Mouse (Mus musculus): Measurements from ENCODE around the gene Itga8. TPM values are rescaled to one million over a fixed set of nuclear protein-coding genes. Genes with fewer than 3 reads are reported as not detected.
A peak's percentile ranks its signal among the peaks of the same experiment; 100 is the strongest.

The Itga8 gene
- polyA plus RNA-seq, 1 experiment from 2014 or later, result 5.3 TPM

- no peaks in the 10 kb centered on the region for H3K27me3 ChIP-seq (ENCODE audit: low read depth, poor library complexity, severe bottlenecking)
- H3K4me3 ChIP-seq, result no peak overlapping the region
- no peaks in the 10 kb centered on the region for H3K4me1 ChIP-seq
- DNase-seq (ENCODE audit: low spot score), result no peak
- WGBS, result 80% methylated on average over 2 of the region's 2 CpGs
- H3K27ac ChIP-seq (replicated peaks), result no peak overlapping the region
- no peaks in the 10 kb centered on the region for H3K36me3 ChIP-seq
- H3K9me3 ChIP-seq (replicated peaks), result no peaks in the 10 kb centered on the region
Observed at GRCm38 (mm10) chr2:12108306-12108705, 193.4 kb downstream of the Itga8 start.

- 77% methylated on average over 2 of the region's 2 CpGs for WGBS
- Histone ChIP-seq H3K27me3 (ENCODE audit: low read depth, poor library complexity, severe bottlenecking) (no peaks in the 10 kb centered on the region), H3K9me3 (replicated peaks) (no peaks in the 10 kb centered on the region), H3K4me1 (no peaks in the 10 kb centered on the region), H3K27ac (replicated peaks) (no peak overlapping the region), H3K36me3 (no peaks in the 10 kb centered on the region), H3K4me3 (no peak overlapping the region)
- no peak for DNase-seq (ENCODE audit: low spot score)
Observed at GRCm38 (mm10) chr2:12107265-12107664, 194.5 kb downstream of the Itga8 start.

GRCm38 (mm10) chr2:12103183-12103582 lies 198.5 kb downstream of the Itga8 start:
- Histone ChIP-seq H3K36me3 (no peaks in the 10 kb centered on the region), H3K4me3 (no peak overlapping the region), H3K9me3 (replicated peaks) (no peaks in the 10 kb centered on the region), H3K4me1 (no peaks in the 10 kb centered on the region), H3K27ac (replicated peaks) (no peak overlapping the region), H3K27me3 (ENCODE audit: low read depth, poor library complexity, severe bottlenecking) (no peaks in the 10 kb centered on the region)
- no peak for DNase-seq (ENCODE audit: low spot score)
- 84% methylated on average over 1 of the region's 1 CpGs for WGBS

- Histone ChIP-seq H3K36me3 (no peaks in the 10 kb centered on the region), H3K4me3 (no peak overlapping the region), H3K27me3 (ENCODE audit: low read depth, poor library complexity, severe bottlenecking) (no peaks in the 10 kb centered on the region), H3K9me3 (replicated peaks) (no peaks in the 10 kb centered on the region), H3K27ac (replicated peaks) (no peak overlapping the region), H3K4me1 (no peaks in the 10 kb centered on the region)
- 76% methylated on average over 7 of the region's 7 CpGs for WGBS
- no peak for DNase-seq (ENCODE audit: low spot score)
Observed at GRCm38 (mm10) chr2:12092203-12092984, 209.3 kb downstream of the Itga8 start.

- Histone ChIP-seq H3K27ac (replicated peaks) (no peak overlapping the region), H3K27me3 (ENCODE audit: low read depth, poor library complexity, severe bottlenecking) (no peaks in the 10 kb centered on the region), H3K4me1 (no peaks in the 10 kb centered on the region), H3K36me3 (no peaks in the 10 kb centered on the region), H3K9me3 (replicated peaks) (no peaks in the 10 kb centered on the region), H3K4me3 (no peak overlapping the region)
- no peak for DNase-seq (ENCODE audit: low spot score)
- 81% methylated on average over 2 of the region's 2 CpGs for WGBS
Observed at GRCm38 (mm10) chr2:12090993-12091392, 210.7 kb downstream of the Itga8 start.

- Histone ChIP-seq H3K36me3 (no peaks in the 10 kb centered on the region), H3K9me3 (replicated peaks) (no peaks in the 10 kb centered on the region), H3K4me1 (no peaks in the 10 kb centered on the region), H3K4me3 (no peak overlapping the region), H3K27ac (replicated peaks) (no peak overlapping the region), H3K27me3 (ENCODE audit: low read depth, poor library complexity, severe bottlenecking) (no peaks in the 10 kb centered on the region)
- no peak for DNase-seq (ENCODE audit: low spot score)
- WGBS, result 95% methylated on average over 2 of the region's 2 CpGs
Observed at GRCm38 (mm10) chr2:12085492-12085891, 216.2 kb downstream of the Itga8 start.

- Histone ChIP-seq H3K27ac (replicated peaks) (no peak overlapping the region), H3K9me3 (replicated peaks) (no peaks in the 10 kb centered on the region), H3K27me3 (ENCODE audit: low read depth, poor library complexity, severe bottlenecking) (no peaks in the 10 kb centered on the region), H3K4me1 (no peaks in the 10 kb centered on the region), H3K4me3 (no peak overlapping the region), H3K36me3 (no peaks in the 10 kb centered on the region)
- 91% methylated on average over 4 of the region's 4 CpGs for WGBS
- no peak for DNase-seq (ENCODE audit: low spot score)
Observed at GRCm38 (mm10) chr2:12084341-12084740, 217.4 kb downstream of the Itga8 start.

GRCm38 (mm10) chr2:12077266-12077891 lies 224.3 kb downstream of the Itga8 start:
- Histone ChIP-seq H3K9me3 (replicated peaks) (no peaks in the 10 kb centered on the region), H3K4me1 (no peaks in the 10 kb centered on the region), H3K4me3 (no peak overlapping the region), H3K27ac (replicated peaks) (no peak overlapping the region), H3K36me3 (no peaks in the 10 kb centered on the region), H3K27me3 (ENCODE audit: low read depth, poor library complexity, severe bottlenecking) (no peaks in the 10 kb centered on the region)
- no peak for DNase-seq (ENCODE audit: low spot score)
- WGBS, result 90% methylated on average over 2 of the region's 2 CpGs

- 67% methylated on average over 6 of the region's 6 CpGs for WGBS
- H3K4me3 ChIP-seq, result no peak overlapping the region
- H3K9me3 ChIP-seq (replicated peaks), result no peaks in the 10 kb centered on the region
- DNase-seq (ENCODE audit: low spot score), result peak; percentile 28
- H3K4me1 ChIP-seq, result no peaks in the 10 kb centered on the region
- no peak overlapping the region for H3K27ac ChIP-seq (replicated peaks)
- H3K27me3 ChIP-seq (ENCODE audit: low read depth, poor library complexity, severe bottlenecking), result no peaks in the 10 kb centered on the region
- H3K36me3 ChIP-seq, result no peaks in the 10 kb centered on the region
Observed at GRCm38 (mm10) chr2:12065669-12066399, 235.9 kb downstream of the Itga8 start.

- H3K27ac ChIP-seq (replicated peaks), result no peak overlapping the region
- no peak overlapping the region for H3K4me3 ChIP-seq
- no peaks in the 10 kb centered on the region for H3K36me3 ChIP-seq
- H3K4me1 ChIP-seq, result no peaks in the 10 kb centered on the region
- WGBS, result 73% methylated on average over 5 of the region's 5 CpGs
- DNase-seq (ENCODE audit: low spot score), result peak; percentile 24
- H3K27me3 ChIP-seq (ENCODE audit: low read depth, poor library complexity, severe bottlenecking), result no peaks in the 10 kb centered on the region
- no peaks in the 10 kb centered on the region for H3K9me3 ChIP-seq (replicated peaks)
Observed at GRCm38 (mm10) chr2:12060034-12060723, 241.5 kb downstream of the Itga8 start.
